Mouse (Mus musculus): ENCODE results near the gene Rassf7. TPM values are rescaled to one million over a fixed set of nuclear protein-coding genes. Genes with fewer than 3 reads are reported as not detected.
A peak's percentile ranks its signal among the peaks of the same experiment; 100 is the strongest.

Gene Rassf7
- total and polyA plus RNA-seq, 3 experiments: 4.9 to 51.8 (median 16.8) TPM

GRCm38 (mm10) chr7:141194409-141194808 is 21.3 kb upstream of the Rassf7 start:
- Histone ChIP-seq H3K9me3 (replicated peaks) (no peaks in the 10 kb centered on the region), H3K36me3 (replicated peaks) (peaks cover 43% of the 10 kb centered on the region), H3K27me3 (ENCODE audit: insufficient read depth, low read length) (no peaks in the 10 kb centered on the region; the same call in 1 of the 2 replicates), H3K4me1 (ENCODE audit: insufficient read depth, low read depth, low read length) (peaks cover 59% of the 10 kb centered on the region), H3K4me3 (ENCODE audit: low read depth, low read length) (peak overlapping the region; percentile 89)
- peak; percentile 25; the same call in 1 of the 2 replicates for ATAC-seq (ENCODE audit: extremely low read depth, insufficient number of reproducible peaks, low FRiP score, poor library complexity, severe bottlenecking)
- no peak for DNase-seq (ENCODE audit: low spot score)
- no peak for TF ChIP-seq CTCF (IDR thresholded peaks at IDR 0.05; ENCODE audit: low read depth, low read length)
- no peak for TF ChIP-seq TAL1 (conservative IDR thresholded peaks at IDR 0.05; ENCODE audit: low read depth, low read length)
- no peak for TF ChIP-seq GATA1 (IDR thresholded peaks at IDR 0.05; ENCODE audit: borderline replicate concordance, low read length)
- no peak for TF ChIP-seq GATA2 (IDR thresholded peaks at IDR 0.05; ENCODE audit: borderline replicate concordance, low read depth, low read length)
- no peak for TF ChIP-seq POLR2AphosphoS5 (IDR thresholded peaks at IDR 0.05; ENCODE audit: insufficient replicate concordance, low read depth, low read length)

- Histone ChIP-seq H3K36me3 (replicated peaks) (peaks cover 39% of the 10 kb centered on the region), H3K27me3 (ENCODE audit: insufficient read depth, low read length) (peaks cover 2% of the 10 kb centered on the region; the same call in 1 of the 2 replicates), H3K9me3 (replicated peaks) (no peaks in the 10 kb centered on the region), H3K4me1 (ENCODE audit: insufficient read depth, low read depth, low read length) (peaks cover 56% of the 10 kb centered on the region), H3K4me3 (ENCODE audit: low read depth, low read length) (peak overlapping the region; percentile 89)
- ATAC-seq (ENCODE audit: extremely low read depth, insufficient number of reproducible peaks, low FRiP score, poor library complexity, severe bottlenecking) (peak; percentile 32), DNase-seq (ENCODE audit: low spot score) (peak; percentile 70)
- TF ChIP-seq GATA2 (IDR thresholded peaks at IDR 0.05; ENCODE audit: borderline replicate concordance, low read depth, low read length): no peak
- no peak for TF ChIP-seq CTCF (IDR thresholded peaks at IDR 0.05; ENCODE audit: low read depth, low read length)
- no peak for TF ChIP-seq TAL1 (conservative IDR thresholded peaks at IDR 0.05; ENCODE audit: low read depth, low read length)
- TF ChIP-seq GATA1 (IDR thresholded peaks at IDR 0.05; ENCODE audit: borderline replicate concordance, low read length): no peak
- TF ChIP-seq POLR2AphosphoS5 (IDR thresholded peaks at IDR 0.05; ENCODE audit: insufficient replicate concordance, low read depth, low read length): no peak
Measured at GRCm38 (mm10) chr7:141194830-141195229, 20.8 kb upstream of the Rassf7 start.

GRCm38 (mm10) chr7:141195754-141196153 is 19.9 kb upstream of the Rassf7 start:
- Histone ChIP-seq H3K9me3 (replicated peaks) (no peaks in the 10 kb centered on the region), H3K4me1 (ENCODE audit: insufficient read depth, low read depth, low read length) (peaks cover 48% of the 10 kb centered on the region), H3K27me3 (ENCODE audit: insufficient read depth, low read length) (peaks cover 2% of the 10 kb centered on the region; the same call in 1 of the 2 replicates), H3K4me3 (ENCODE audit: low read depth, low read length) (no peak overlapping the region), H3K36me3 (replicated peaks) (peaks cover 29% of the 10 kb centered on the region)
- ATAC-seq (ENCODE audit: extremely low read depth, insufficient number of reproducible peaks, low FRiP score, poor library complexity, severe bottlenecking) (no peak), DNase-seq (ENCODE audit: low spot score) (no peak)
- no peak for TF ChIP-seq CTCF (IDR thresholded peaks at IDR 0.05; ENCODE audit: low read depth, low read length)
- TF ChIP-seq GATA1 (IDR thresholded peaks at IDR 0.05; ENCODE audit: borderline replicate concordance, low read length): no peak
- no peak for TF ChIP-seq GATA2 (IDR thresholded peaks at IDR 0.05; ENCODE audit: borderline replicate concordance, low read depth, low read length)
- no peak for TF ChIP-seq TAL1 (conservative IDR thresholded peaks at IDR 0.05; ENCODE audit: low read depth, low read length)
- TF ChIP-seq POLR2AphosphoS5 (IDR thresholded peaks at IDR 0.05; ENCODE audit: insufficient replicate concordance, low read depth, low read length): no peak

GRCm38 (mm10) chr7:141196619-141197282 is 18.9 kb upstream of the Rassf7 start:
- ATAC-seq (ENCODE audit: extremely low read depth, insufficient number of reproducible peaks, low FRiP score, poor library complexity, severe bottlenecking) (no peak), DNase-seq (ENCODE audit: low spot score) (no peak)
- TF ChIP-seq GATA2 (IDR thresholded peaks at IDR 0.05; ENCODE audit: borderline replicate concordance, low read depth, low read length) (no peak), CTCF (IDR thresholded peaks at IDR 0.05; ENCODE audit: low read depth, low read length) (no peak), TAL1 (conservative IDR thresholded peaks at IDR 0.05; ENCODE audit: low read depth, low read length) (no peak), POLR2AphosphoS5 (IDR thresholded peaks at IDR 0.05; ENCODE audit: insufficient replicate concordance, low read depth, low read length) (no peak), GATA1 (IDR thresholded peaks at IDR 0.05; ENCODE audit: borderline replicate concordance, low read length) (no peak)
- Histone ChIP-seq H3K9me3 (replicated peaks) (no peaks in the 10 kb centered on the region), H3K4me3 (ENCODE audit: low read depth, low read length) (no peak overlapping the region), H3K36me3 (replicated peaks) (peaks cover 19% of the 10 kb centered on the region), H3K4me1 (ENCODE audit: insufficient read depth, low read depth, low read length) (peaks cover 41% of the 10 kb centered on the region), H3K27me3 (ENCODE audit: insufficient read depth, low read length) (peaks cover 2% of the 10 kb centered on the region; the same call in 1 of the 2 replicates)

- no peaks in the 10 kb centered on the region for H3K9me3 ChIP-seq (replicated peaks)
Measured at GRCm38 (mm10) chr7:141198121-141198520, 17.5 kb upstream of the Rassf7 start.

GRCm38 (mm10) chr7:141204546-141204945 is 11.1 kb upstream of the Rassf7 start:
- H3K9me3 ChIP-seq (replicated peaks): no peaks in the 10 kb centered on the region
- ATAC-seq (ENCODE audit: extremely low read depth, insufficient number of reproducible peaks, low FRiP score, poor library complexity, severe bottlenecking) (no peak), DNase-seq (ENCODE audit: low spot score) (no peak)
- TF ChIP-seq CTCF (IDR thresholded peaks at IDR 0.05; ENCODE audit: low read depth, low read length) (no peak), POLR2AphosphoS5 (IDR thresholded peaks at IDR 0.05; ENCODE audit: insufficient replicate concordance, low read depth, low read length) (no peak), GATA1 (IDR thresholded peaks at IDR 0.05; ENCODE audit: borderline replicate concordance, low read length) (no peak)
- H3K4me1 ChIP-seq (ENCODE audit: insufficient read depth, low read depth, low read length): no peaks in the 10 kb centered on the region
- no peaks in the 10 kb centered on the region for H3K36me3 ChIP-seq (replicated peaks)
- no peak overlapping the region for H3K4me3 ChIP-seq (ENCODE audit: low read depth, low read length)
- peaks cover 47% of the 10 kb centered on the region for H3K27me3 ChIP-seq (ENCODE audit: insufficient read depth, low read length)

More at GRCm38 (mm10) chr7:141198121-141198520, 17.5 kb upstream of the Rassf7 start:
- peaks cover 27% of the 10 kb centered on the region for H3K4me1 ChIP-seq (ENCODE audit: insufficient read depth, low read depth, low read length)
- no peak for ATAC-seq (ENCODE audit: extremely low read depth, insufficient number of reproducible peaks, low FRiP score, poor library complexity, severe bottlenecking)
- peaks cover 2% of the 10 kb centered on the region; the same call in 1 of the 2 replicates for H3K27me3 ChIP-seq (ENCODE audit: insufficient read depth, low read length)
- peaks cover 8% of the 10 kb centered on the region for H3K36me3 ChIP-seq (replicated peaks)
- TF ChIP-seq POLR2AphosphoS5 (IDR thresholded peaks at IDR 0.05; ENCODE audit: insufficient replicate concordance, low read depth, low read length) (no peak), GATA1 (IDR thresholded peaks at IDR 0.05; ENCODE audit: borderline replicate concordance, low read length) (no peak), CTCF (IDR thresholded peaks at IDR 0.05; ENCODE audit: low read depth, low read length) (no peak), TAL1 (conservative IDR thresholded peaks at IDR 0.05; ENCODE audit: low read depth, low read length) (no peak), GATA2 (IDR thresholded peaks at IDR 0.05; ENCODE audit: borderline replicate concordance, low read depth, low read length) (no peak)
- no peak for DNase-seq (ENCODE audit: low spot score)
- no peak overlapping the region for H3K4me3 ChIP-seq (ENCODE audit: low read depth, low read length)

All from G1E (cell line).